Mouse (Mus musculus) spleen, postnatal 10 days (tissue): ENCODE measurements around the gene Ddx20.
"Not testable (repeated sequence)": the region's sequence is repeated elsewhere in the genome, so short reads cannot be mapped to it uniquely, and the experiment has no call there.

Experiments used
- DNase-seq, 2 experiments: peaks; one replicate each; pipeline ENCODE4 v3.0.0; 2021 to 2022; ENCODE audit warnings: low spot score in 2 of 2

Gene Ddx20

DNA sequence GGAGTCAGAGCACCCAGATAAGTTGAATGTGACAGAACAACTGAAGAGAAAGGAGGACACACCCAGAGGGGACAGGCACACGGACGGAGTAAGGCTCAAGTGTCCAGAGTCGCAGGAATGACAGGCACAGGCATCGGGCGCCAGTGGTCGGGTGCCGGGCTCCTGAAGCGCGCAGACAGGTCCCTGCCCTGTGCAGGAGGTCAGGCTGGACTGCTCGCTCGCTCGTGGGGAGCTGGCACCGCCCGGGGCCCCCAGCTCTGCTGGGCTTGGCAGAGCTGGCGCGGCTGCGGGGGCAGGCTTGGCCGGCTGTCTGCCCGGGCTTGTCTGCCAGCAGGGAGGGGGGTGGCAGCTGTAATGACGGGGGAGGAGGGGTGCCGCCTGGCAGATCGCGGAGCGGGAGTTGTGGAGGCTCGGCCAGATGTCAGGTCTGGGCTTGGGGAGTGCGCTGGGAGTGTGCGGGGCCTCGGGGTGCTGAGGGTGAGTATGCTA is 17.7 kb upstream of the Ddx20 start:
- peak in 1 of 2 experiments; percentile 55 for DNase-seq

DNA sequence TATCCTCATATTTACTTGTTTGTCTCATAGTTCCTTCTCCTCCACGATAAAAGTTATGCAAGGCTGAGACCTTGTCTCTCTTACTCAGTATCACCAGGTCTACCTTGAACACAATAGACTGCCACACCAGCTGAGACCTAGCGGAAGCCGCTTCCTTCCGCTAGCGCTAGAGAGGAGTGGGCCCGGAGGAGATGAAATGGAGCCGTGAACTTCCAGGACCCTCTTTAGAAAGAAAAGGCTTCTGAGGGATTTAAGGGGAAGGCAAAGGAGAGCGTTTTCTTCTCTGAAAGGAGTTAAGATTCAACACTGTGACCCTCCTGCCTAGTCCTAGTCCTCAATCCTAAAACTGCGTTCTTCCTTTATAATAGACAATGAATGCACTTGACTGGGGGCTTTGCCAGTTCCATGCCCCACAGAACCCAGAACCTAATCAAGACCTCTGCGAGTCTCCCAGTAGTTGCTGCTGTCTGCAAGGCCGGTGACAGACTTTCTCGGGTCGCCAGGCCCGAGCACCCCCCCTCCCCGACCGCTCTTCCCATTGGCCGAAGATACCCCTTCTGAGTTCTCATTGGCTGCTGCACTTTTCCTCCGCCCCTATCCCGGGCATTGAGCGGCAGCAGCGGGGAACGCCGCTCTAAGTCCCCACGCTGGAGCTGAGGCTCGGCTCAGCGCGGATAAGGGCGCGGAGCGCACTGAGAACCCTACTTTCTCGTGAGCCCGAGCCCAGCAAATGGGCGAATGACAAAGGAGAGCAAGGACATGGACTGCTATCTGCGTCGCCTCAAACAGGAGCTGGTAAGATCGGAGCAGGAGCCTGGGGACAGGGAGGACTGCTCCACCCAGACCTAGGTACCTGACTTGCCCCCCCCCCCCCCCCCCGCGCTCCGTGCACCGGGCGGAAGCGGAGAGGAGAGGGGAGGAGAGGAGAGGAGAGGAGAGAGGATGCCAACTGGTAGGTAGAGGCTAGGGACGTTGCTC is 16.9 kb upstream of the Ddx20 start, which contains the start of gene Inka2:
Gene Inka2, plus strand, starts transcription at position 569 of the 978 bp plus-strand sequence.
- DNase-seq: peak; percentile 64 to 74

- no peak for DNase-seq
Measured at GRCm38 (mm10) chr3:105703571-105703970, 16.2 kb upstream of the Ddx20 start.

GRCm38 (mm10) chr3:105701399-105701798 is 14.0 kb upstream of the Ddx20 start:
- DNase-seq: no peak

DNA sequence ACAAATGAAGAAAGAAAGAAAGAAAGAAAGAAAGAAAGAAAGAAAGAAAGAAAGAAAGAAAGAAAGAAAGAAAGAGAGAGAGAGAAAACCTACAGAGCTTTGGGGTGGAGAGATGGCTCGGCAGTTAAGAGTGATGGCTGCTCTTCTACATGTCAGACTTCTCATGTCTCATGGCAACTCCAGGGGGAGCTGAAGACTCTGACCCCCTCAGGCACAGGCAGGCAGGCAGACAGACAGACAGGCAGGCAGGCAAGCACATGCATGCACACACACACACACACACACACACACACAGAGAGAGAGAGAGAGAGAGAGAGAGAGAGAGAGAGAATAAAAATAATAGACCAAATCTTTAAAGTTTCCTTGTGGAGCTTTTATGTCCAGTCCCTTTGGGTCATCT is 13.4 kb upstream of the Ddx20 start:
- not testable (repeated sequence) for DNase-seq

DNA sequence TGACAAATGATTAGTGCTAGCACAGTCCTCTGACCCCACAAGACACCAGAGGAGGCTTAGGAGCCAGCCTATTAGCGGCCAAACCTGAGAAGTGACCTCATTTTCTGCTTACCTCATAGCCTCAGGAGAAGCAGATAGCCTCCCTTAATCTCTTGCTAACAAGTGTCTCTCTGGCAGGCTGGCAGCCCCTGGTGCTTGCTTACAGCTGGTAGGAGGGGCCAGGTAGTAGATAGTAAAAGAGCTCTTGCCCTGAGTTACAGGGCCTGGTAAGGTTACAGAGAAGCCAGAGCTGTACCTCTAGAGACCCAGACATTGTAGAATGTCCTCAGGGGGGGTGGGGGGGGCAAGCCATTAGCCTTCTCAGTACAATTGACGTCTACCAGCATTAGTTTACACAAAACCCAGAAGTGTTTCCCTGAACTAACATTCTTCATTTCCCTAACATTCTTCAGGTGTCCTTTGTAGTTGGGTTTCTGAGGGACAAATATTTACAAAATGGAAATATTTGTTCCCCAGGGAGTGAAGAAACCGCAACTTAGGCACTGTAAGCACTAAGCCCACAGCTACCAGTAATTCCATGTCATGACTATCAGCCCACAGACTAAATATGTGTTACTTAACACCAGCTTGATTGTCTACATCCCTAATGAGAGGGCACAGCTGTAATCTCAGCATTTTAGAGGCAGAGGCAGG is 12.0 kb upstream of the Ddx20 start:
- DNase-seq: peak; percentile 34 to 63

GRCm38 (mm10) chr3:105698311-105698710 is 10.9 kb upstream of the Ddx20 start:
- DNase-seq: peak in 1 of 2 experiments; percentile 9

DNA sequence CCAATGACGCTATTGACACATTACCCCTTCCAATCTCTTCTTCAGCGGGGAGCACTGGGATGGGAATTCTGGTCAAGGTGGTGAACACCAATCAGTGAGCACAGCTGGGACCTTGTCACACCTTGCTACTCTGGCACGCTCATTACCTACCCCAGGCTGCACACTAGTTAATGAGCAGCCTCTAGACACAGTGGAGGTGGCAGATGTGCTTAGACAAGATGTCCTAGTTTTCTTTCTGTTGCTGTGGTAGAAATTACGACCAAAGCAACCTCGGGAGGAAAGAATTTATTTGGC is 9.7 kb upstream of the Ddx20 start:
- no peak for DNase-seq

DNA sequence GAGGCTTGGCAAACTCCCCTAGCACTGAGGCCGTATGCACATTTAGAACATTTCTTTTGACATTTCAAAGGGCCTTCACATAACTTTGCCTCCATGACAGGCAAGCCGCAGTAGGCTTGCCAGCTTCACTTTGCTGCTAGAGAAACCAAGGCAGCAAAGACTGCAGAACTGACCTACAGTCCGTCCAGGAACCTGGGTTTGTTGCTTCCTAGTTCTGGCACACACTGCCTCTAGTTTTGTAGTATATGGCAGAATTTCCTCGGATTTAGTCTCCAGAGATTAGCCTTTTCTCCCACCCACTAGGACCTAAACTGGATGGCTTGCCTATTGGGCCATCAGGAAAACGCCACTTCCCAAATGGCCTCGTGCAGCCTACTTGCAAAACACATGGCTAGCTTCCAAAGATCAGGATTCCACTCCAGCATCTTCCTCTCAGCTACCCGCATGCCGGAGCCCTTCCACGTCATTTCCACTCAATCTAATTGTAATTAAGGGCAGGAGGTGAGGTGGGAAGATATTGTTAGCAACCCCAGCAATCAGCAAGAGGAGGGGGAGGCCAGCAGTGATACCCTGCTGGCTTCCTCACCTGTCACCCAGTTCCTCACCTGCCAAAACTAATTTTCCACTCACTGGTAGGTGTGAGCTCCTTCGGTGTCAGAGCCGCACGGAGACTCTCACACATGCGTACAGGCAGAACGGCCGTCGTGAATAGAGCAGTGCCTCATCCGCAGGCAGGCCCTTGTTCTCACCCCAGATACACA is 9.2 kb upstream of the Ddx20 start:
- DNase-seq: no peak

- no peak for DNase-seq
Measured at GRCm38 (mm10) chr3:105695476-105696386, 8.4 kb upstream of the Ddx20 start.

DNA sequence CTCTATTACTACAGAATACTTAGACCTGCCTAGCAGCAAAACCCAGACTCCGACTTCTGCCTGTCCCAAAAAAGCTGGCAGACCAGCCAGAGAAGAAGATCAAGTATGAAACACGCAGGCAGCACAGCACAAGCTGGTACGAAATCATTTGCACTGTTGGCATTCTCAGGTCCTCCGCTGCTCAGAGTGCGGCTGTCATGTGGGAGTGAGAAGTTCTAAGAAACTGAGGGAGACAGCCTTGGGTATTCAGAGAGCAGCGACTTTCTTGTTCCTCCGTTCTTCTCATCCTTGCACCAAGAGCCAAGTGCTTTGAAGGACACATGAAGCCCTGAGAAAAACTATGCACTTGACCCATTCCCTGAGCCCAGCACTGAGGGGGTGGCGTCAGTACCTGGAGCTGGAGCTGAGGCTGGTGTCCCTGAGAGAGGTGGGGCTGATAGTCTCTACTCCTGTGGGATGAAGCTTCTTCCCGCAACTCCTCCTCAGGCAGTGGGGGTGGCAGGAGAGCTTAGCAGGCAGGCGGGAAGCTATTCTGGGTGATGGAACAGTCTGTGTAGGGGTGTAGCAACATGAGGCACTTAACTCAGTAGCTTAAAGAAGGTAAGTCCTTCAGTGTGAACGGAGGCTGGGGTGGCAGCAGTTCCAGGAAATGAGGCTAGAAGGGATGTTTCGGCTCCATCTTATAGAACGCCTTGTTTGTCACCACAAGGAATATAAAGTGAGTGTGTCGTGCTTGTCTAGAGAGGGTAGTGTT is 6.1 kb upstream of the Ddx20 start:
- DNase-seq: no peak

DNA sequence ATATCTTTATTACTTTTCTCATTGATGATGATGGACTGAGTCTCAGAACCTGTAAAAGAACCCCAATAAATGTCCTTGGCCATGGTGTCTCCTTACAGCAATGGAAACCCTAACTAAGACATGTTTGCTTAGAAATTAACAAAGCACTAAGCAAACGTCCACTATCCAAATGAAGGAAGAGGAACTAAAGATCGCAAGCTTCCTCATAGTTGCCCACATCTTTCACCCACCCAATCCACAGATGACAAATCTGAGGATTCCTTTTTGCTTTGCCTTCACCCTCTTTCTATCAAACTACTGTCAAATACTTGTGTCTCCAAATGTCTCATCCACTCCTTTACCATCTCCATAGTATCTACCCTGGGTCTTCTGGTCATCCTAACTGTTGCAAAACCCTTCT is 1.2 kb upstream of the Ddx20 start:
- DNase-seq: no peak

DNA sequence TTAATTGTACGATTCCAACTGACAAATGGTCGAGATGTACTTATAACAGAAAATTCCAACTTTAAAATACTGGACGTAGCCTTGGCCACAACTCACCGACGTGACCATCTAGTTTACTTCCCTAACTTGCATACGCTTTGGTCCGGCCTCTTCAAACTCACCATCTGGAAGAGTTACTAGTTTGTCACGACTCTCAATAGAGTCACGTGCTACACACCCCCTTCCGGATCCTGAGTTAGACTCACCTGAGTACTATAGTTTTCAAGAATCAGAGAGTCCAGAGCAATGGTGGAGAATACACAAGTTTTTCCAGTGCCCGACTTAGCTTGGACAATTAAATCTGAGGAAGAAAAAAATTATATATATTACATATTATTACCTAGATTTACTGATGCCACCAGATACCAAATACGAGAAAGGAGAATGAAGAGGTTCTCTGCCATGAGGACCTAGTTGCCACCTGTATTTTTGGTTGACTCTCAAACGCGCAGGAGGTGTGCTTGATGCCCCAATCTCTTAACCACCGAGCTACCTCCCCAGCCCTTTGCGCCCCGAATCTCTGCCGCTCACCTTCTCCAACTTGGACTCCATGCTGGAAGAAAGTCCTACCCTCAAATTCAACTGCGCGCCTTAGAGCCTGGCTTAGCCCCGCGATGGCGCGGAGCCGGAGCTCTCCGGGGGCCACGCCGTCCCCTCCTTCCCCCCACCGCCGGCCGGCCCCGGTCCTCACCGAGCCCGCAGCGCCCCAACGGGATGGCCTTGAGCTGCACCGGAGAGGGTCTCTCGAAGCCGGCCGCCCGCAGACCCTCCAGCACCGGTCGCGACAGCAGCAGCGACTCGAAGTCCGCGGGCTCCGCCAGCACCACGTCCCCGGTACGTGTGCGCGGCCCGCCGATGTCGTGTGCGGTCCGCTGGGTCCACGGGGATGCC is 715 bp downstream of the Ddx20 start:
- no peak for DNase-seq

GRCm38 (mm10) chr3:105680346-105680745 is 7.0 kb downstream of the Ddx20 start:
- no peak for DNase-seq

DNA sequence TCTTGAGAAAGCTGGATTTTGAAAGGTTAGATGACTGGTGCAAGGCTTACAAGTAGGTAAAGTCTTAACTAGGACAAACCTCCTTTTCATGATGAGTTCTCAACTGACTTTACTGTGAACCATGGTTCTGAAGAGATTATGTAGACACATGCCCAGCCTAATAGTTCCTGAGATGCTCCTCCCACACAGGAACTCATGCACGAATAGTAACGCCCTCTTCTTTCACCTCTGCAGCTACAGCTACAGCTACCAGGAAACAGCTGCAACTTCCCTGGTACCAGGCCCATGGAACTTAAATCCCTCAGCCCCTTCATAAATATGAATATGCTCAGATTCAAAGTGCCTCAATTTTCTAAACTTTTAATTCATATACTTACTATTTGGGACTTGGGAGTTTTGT is 11.4 kb downstream of the Ddx20 start:
- DNase-seq: no peak

DNA sequence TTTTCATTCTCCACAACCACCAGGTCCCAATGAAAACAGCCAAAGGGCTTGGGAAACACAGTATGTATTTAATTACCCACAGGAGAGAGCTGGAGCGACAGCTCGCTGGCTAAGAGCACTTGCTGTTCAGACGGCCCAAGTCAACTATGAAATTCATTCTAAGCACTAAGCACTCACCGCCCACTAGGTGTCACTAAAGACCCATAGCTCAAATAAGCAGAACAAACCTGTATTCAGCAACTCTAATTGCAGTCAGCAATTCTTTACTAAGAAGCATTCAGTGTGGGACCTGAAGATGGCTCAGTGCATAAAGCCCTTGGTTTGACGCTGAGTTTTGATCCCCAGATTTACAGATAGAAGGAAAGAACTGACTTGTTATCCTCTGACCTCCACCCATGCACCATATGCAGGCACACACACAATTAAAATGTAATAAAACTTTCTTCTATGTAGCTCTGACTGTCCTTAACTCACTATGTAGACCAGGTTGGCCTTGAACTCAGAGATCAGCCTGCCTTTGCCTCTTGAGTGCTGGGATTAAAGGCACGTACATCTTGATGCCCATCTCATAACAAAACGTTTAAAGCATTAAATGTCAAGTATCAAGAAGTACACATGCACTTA is 12.7 kb downstream of the Ddx20 start:
- DNase-seq: peak; percentile 44 to 68

DNA sequence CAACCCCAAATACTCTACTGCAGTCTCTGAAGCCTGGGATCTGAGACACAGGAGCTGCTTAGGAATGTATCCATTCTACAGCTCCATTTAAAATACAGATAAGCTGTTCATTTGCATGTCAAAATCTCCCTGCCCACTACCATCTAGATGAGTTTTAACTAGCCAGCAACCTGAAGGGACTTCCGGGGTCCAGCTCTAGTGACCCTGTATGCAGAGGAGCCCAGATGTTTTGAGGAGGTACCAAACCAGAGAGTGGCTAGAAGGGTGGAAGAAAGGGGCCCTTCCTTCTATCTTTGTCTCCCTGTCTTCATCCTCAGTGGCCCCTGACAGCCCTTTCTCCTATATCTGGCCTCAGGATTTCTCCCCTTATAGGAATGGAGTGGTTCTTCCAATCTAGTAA is 16.6 kb downstream of the Ddx20 start:
- no peak for DNase-seq

- no peak for DNase-seq
Measured at GRCm38 (mm10) chr3:105669776-105670175, 17.6 kb downstream of the Ddx20 start.

GRCm38 (mm10) chr3:105668161-105668560 is 19.2 kb downstream of the Ddx20 start:
- DNase-seq: no peak
